Mouse (Mus musculus): Measurements from ENCODE around the gene Cct5. TPM values are rescaled to one million over a fixed set of nuclear protein-coding genes. Genes with fewer than 3 reads are reported as not detected.

The Cct5 gene
- total RNA-seq (2021): 100 to 1,000 TPM; 309 to 346 TPM
- long read RNA-seq, experiment 1, transcript Cct5-201 (11 exons, 1,853 nt): major isoform, 299 of 317 reads
- long read RNA-seq, experiment 1, partial matches to known transcripts: 7 of 317 reads
- long read RNA-seq, experiment 1, other reads (novel, unspliced or antisense): 11 of 317 reads
- long read RNA-seq, experiment 2, transcript Cct5-202 (4 exons, 769 nt): minor isoform, 5 of 801 reads
- long read RNA-seq, experiment 2, transcript Cct5-201 (11 exons, 1,853 nt): major isoform, 742 of 801 reads
- long read RNA-seq, experiment 2, partial matches to known transcripts: 24 of 801 reads
- long read RNA-seq, experiment 2, other reads (novel, unspliced or antisense): 30 of 801 reads

GRCm38 (mm10) chr15:31601646-31602374, at the start of gene Cct5, which contains the start of gene Fam173b:
TSS of gene Cct5 (minus strand) at chr15:31601804.
TSS of gene Fam173b (plus strand) at chr15:31601852.
- peak; percentile 99 to 100 for DNase-seq (ENCODE audit: low spot score in 2 of 2)

- DNase-seq (ENCODE audit: low spot score in 2 of 2): no peak
Measured at GRCm38 (mm10) chr15:31650821-31651220, 49.2 kb upstream of the Cct5 start.

DNA sequence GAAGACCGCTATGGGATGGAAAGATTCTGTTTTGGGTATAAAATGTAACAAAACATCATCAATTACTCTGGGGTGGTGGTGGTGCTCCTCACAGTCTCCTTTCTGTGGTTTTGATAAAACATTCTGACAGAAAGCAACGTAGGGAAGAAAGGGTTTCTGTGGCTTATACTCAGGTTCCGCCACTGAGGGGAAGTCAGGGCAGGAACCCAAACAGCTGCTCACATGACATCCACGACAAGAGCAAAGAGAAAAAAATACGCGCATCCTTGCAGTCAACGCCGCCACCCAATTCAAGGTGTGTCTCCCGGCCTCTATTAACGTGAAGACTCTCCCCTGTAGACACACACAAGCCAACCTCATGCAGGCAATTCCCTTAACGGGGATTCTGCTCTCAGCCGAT, 48.1 kb upstream of the Cct5 start:
- DNase-seq (ENCODE audit: low spot score in 2 of 2): no peak

- no peak for DNase-seq (ENCODE audit: low spot score in 2 of 2)
Measured at GRCm38 (mm10) chr15:31647851-31648569, 46.4 kb upstream of the Cct5 start.

DNA sequence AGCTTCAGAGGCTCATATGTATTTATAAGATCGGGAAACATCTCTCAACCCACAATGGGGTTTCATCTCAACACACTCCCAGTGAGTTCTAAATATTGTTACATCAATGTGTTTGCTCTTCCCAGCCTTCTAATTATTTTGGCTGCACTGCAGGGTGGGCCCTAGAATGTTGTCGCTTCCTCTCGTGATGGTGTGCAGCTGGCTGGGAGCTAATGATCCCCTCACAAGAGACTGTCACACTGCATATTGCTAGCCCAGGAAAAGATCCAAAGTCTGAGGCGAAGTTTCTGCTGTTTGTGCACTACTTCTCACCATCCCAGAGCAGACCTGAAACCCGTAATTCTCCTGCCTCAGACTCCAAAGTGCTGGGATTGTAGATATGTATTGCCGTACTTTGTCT, 45.6 kb upstream of the Cct5 start:
- no peak for DNase-seq (ENCODE audit: low spot score in 2 of 2)

- peak in 1 of 2 experiments; percentile 26 for DNase-seq (ENCODE audit: low spot score in 2 of 2)
Measured at GRCm38 (mm10) chr15:31636091-31636595, 34.5 kb upstream of the Cct5 start.

DNA sequence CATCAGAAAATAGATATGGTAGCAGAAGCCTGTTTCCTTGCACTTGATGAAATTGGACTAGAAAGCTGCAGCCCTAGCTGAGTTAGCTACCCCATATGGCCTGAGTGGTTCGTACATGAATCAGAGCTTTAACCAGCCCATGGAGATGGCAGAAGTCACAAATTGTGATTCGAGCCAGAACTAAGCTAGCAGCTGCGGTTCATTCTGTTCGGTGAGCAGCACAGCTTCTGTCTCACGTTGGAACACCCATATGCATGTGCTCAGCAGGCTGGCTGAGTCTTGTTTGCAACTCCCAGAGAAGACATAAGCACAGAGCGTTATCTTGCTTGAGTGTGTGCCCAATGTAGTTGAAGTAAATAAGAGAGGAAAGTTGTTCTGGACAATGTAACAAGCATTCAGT, 33.0 kb upstream of the Cct5 start:
- DNase-seq (ENCODE audit: low spot score in 2 of 2): no peak

DNA sequence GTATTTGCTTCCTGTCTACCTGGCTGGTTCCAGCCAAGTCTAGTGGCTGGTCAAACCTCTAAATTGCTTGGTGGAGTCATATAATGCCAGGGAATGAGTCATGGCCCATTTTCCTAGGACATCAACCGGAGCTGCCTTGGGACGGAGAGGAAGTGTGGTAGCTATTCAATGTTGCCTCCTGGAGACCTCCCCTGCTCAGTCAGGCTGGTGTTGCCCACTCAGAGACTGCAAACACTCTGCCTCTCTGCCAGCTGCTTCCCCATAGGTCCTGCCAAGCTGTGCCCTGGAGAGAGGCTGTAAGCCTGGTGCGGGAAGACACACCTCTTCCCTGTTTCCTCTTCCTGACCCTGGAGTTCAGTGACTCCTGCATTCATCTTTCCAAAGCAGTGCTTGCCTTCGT, 30.9 kb upstream of the Cct5 start:
- no peak for DNase-seq (ENCODE audit: low spot score in 2 of 2)

DNA sequence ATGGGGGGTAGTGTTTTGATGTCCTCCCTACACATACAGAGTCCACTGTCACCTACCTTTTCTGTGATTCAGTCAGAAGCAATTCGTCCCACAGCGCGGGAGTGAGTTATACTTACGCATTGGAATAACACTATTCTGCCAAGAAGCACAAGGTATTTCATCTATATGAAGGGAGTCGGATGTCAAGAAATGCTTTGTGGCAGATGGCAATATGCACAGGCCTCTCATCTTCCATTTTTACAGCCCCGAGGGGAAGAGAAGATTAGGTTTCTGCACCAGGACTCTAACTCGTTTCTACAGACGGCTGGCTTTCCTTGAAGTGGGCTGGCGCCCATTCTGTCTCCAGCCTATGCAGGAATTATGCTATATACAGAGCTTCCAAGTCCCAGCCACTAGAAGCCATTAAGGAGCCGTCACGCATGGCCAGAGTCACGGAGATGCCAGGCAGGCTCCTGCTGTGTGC, 29.8 kb upstream of the Cct5 start:
- DNase-seq (ENCODE audit: low spot score in 2 of 2): no peak

DNA sequence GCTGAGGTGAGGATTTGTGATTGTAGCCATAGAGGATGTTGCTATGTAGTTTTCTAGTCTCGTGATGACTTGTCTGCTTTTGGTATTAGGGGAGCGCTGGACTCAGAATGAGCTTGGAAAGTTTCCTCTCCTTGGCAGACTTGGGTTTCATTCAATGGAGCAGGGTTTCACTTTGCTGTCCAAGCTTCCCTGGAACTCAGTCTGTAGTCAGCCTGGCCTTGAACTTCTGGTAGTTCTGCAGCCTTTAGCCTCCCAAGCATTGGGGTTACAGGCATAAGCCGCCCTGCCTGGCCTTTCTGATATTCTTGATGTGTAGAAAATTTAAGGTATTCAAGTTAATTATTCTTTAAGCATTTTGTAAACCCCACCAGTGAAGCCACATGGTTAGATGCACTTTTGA, 28.0 kb upstream of the Cct5 start:
- DNase-seq (ENCODE audit: low spot score in 2 of 2): no peak

DNA sequence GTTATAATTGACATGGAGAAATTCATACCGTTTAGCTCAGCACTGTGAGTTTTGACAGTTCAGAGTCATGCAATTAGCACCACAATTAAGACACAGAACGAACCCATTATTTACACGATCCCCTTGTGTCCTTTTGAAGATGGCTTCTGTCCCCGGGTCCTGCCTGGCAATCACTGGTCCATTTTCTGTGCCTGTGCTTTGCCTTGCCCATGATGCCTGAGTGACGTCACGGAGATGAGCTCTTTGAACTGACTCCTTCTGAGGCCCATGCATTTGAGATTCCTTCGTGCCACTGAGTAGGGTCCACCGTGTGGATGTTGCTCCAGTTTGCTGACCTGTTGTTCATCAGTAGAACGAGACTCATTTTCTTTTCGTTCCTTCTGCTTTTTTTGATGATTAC, 26.6 kb upstream of the Cct5 start:
- DNase-seq (ENCODE audit: low spot score in 2 of 2): no peak

DNA sequence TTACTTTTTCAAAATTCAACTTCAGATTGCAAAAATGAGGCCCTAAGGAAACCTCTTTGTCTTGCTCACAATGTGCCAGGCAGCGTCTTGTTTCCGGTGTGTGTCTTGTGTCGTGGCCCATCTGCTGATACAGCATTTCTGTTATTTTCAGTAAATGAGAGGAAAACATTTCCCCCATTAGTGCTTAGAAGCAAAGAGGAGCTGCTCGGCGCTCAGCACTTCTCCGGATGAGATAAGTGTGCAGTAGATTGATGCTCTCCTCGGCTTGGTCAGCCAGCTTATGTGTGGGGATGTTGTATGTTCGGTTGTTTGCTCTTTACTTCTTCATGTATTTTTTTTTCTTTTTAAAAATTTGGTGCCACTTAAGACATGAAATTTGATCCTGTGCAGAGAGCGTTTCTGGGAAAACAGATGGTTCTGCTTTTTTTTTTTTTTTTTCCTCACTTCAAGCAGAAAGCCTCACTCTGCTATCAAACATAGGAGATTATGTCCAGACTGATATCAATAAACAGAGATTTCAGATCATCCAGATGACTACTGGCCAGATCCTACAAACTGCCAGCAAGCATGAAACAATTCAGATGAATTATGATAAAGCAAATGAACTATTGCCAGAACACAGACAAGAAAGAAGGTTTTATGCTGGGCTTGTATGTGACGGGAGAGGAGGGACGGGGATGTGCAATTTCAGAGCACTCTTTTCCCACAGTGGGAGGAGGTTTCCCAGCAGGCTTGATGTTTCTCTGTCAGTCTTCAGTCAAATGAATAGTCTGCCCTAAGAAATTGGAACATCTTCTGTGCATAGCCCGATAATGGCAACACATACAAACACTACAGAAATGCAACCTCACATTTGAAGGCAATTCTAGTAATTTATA, 25.9 kb upstream of the Cct5 start:
- no peak for DNase-seq (ENCODE audit: low spot score in 2 of 2)

GRCm38 (mm10) chr15:31619521-31619920, 17.9 kb upstream of the Cct5 start:
- no peak for DNase-seq (ENCODE audit: low spot score in 2 of 2)

DNA sequence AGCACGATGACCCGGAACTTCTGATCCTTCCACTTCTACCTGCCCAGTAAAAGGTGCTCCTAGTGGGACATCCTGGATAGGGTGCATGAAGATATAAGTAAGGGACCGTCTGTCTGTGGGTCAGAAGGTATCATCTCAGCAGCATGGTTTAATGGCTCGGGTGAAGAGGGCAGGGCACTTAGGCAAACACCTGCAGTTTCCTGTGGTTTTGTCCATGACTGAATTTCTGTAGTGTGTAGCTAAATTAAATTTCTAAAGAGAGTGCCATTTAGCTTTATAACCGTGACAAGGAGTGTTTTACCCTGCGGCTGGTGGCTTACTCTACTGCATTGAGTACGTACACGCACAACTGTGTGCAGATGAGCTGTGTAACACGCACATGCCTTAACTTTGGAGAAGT, 15.7 kb upstream of the Cct5 start:
- no peak for DNase-seq (ENCODE audit: low spot score in 2 of 2)

DNA sequence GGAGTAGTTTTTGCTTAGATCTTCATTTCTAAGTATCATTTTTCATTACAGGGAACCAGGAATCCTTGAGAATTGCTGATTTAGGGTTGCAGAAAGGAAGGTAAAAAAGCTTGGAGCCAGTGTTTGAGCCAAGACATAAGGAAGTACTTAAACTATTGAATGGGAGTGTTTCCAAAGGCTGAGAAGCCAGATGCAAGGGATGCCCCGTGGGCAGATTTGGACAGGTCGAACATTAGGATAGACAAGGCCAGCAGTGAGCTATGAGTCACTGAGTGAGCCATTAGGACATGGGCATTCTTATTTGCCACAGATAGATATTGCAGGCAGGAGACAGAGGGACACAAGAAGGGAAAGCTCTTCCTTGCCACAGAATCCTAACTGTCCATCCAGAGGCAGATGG, 13.1 kb upstream of the Cct5 start:
- no peak for DNase-seq (ENCODE audit: low spot score in 2 of 2)

GRCm38 (mm10) chr15:31613826-31614453, 12.3 kb upstream of the Cct5 start:
- no peak for DNase-seq (ENCODE audit: low spot score in 2 of 2)

- DNase-seq (ENCODE audit: low spot score in 2 of 2): no peak
Measured at GRCm38 (mm10) chr15:31611976-31612375, 10.4 kb upstream of the Cct5 start.

- no peak for DNase-seq (ENCODE audit: low spot score in 2 of 2)
Measured at GRCm38 (mm10) chr15:31611027-31611426, 9.4 kb upstream of the Cct5 start.

- DNase-seq (ENCODE audit: low spot score in 2 of 2): no peak
Measured at GRCm38 (mm10) chr15:31606821-31607220, 5.2 kb upstream of the Cct5 start.

DNA sequence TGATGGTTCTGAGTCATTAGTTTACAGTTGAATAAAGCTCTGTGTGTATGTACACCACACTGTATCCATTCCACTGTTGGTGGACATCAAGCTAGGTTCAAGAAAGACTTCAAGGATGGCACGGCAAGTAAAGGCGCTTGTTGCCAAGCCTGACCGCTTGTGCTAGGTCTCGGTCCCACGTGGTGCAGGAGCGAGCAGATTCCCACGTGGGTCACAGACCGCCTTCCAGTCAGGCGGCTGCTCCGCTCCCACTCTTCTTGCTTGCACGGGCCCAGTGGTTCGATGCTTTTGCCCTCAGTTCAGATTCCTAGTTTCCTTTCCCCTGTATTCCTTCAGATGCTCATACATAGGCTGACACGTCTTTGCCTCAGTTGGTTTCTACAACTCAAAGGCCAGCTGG, 1.5 kb upstream of the Cct5 start:
- DNase-seq (ENCODE audit: low spot score in 2 of 2): no peak

Data from adrenal gland, adult 18-20 months (tissue).